Mouse (Mus musculus) kidney, adult 11 months (tissue): ENCODE data around the gene Adamts20.

Experiments used
- DNase-seq: peaks from one replicate; pipeline ENCODE4 v3.0.0; 2022

The Adamts20 gene

DNA sequence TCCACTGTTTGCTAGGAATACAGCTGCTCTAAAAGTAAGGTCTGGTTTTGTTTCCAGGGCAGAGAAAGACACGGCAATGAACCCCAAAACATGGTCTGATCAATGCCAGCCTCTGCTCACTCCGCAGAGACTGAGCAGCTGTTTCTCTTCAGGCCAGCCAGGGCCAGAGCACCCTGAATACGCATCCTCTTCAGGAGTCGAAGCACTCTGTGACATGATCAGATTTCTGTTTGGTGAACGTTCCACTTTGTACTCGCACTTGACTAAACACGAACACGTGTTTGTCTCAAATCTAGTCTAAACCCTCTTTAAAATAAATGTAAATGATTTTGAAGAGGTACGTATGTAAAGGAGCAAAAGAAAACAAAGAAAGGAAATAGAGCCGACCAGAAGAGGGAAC lies 130.6 kb downstream of the Adamts20 start:
- DNase-seq, result no peak

DNA sequence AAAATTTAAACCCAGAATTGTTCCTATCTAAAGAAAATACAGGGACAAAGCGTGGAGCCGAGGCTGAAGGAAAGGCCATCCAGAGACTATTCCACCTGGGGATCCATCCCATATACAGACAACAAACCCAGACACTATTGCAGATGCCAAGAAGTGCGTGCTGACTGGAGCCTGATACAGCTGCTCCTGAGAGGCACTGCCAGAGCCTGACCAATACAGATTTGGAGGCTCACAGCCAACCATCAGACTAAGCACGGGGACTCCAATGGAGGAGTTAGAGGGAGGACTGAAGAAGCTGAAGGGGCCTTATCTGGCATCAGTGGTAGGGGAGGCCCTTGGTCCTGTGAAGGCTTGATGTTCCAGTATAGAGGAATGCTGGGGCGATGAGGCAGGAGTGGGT lies 138.6 kb downstream of the Adamts20 start:
- DNase-seq, result no peak

DNA sequence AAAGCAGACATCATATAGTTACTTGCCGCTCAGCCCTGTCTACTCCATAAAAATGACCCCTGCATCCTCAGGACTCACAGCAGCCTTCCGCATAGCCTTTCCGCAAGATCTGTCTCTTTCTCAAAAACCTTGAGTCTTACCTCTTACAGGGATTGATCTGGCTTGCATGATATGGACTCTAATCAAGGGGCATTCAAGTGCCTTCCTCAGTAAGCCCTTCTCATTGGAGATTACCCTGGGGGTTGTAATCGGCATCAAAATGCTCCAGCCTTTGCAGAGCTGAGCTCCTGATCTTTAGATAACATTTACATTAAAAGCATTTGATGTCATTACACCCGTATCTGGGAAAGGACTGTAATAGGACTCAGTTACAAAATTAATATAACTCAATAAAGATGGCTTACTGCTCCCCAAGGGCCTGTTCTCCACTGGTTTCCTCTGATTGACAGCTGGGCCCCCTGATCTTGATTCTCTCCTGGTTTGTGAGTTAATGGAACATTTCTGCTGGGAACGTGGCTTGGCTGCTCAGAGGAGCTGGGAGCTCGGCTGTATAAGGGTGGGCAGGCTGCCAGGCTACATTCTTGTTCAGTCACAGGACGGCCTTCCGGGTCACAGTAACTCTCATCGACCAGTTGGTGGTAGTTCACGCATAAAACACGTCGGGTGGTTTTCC lies 139.6 kb downstream of the Adamts20 start:
- peak; percentile 77 for DNase-seq

DNA sequence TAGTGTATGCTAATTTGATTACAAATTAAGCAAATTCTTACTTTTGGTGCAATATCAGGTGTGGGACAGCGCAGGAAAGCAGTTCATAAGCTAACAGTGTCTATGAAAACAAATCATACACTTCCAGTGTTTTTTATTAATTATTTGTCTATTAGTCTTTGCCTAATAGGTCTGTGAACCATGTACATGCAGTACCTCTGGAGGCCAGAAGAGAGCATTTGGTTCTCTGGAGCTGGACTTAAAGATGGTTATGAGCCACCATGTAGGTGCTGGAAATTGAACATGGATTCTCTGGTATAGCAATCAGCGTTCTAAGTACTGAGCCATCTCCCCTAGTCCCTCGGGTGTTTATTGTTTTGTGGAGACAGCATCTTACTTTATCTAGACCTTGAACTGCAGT lies 149.0 kb downstream of the Adamts20 start:
- no peak for DNase-seq

DNA sequence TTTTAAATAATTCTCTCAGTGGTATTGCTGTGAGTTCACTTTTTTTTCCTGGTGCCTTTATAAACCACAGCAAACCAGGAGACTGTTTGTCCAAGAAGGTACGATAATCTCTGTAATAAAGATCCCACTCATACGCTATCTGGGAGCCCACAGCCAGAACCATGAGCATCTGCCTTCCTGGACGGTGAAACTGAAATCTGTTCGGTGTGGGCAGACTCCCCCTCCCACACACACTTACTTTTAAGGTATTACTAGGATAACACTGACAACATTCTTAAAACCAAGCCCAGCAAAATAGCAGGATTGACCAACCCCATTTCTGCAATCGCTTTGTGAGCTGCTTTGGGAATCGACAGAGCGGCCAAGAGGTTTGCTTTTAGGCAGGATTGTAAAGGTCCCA lies 155.5 kb downstream of the Adamts20 start:
- DNase-seq, result no peak

DNA sequence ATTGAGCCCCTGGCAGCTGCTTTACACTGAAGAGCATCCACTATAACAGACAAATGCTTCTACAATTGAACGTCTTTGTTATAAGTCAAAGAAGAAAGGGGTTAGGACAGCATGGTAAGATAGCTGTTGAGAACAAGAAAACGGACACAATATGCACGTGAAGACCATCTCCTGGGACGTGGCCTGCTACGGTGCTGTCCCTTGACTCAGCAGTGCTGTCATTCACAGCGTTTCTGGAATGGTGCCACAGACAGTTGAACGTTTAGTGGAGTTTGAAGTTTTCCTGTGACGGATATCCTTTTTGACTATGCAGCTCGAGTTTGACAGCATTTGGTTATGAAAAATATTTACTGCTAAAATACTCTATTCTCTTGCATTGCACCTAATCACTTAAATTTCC lies 157.3 kb downstream of the Adamts20 start:
- DNase-seq, result no peak

DNA sequence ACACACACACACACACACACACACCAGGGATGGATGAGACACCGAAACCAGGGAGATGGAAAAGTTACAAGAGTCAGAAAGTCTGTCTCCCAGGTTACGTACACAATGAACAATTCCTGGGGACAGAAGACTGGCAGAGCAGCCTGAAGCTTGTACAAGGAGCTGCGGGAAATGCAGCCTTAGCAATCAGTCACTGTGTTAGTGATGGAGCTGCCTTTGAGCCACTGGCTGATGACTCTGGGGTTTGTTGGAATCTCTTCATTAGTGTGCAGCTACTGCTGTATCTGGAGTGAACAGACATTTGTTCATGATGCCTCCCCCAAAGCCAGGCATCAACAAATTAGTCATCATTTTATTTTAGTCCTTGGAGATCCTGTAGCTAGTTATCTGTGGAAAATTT lies 162.1 kb downstream of the Adamts20 start:
- no peak for DNase-seq

DNA sequence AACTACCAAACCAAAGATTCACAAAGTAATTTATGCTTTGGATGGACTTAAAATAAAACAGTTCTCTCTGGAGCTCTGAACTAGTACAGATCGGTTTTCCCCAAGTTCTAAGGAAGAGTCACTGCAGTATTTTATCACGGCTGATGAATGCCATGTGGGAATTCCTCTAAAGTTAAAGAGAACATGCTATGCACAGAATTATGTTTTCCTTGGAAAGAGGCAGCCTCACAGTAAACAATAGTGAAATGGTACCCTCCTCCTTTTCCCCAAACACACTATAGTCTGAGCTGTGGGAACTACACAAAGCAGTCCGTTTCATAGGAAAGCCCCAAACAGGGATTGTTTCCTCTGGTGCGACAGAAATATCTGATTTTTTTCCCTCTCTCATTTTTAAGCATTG lies 171.1 kb downstream of the Adamts20 start:
- DNase-seq, result no peak

DNA sequence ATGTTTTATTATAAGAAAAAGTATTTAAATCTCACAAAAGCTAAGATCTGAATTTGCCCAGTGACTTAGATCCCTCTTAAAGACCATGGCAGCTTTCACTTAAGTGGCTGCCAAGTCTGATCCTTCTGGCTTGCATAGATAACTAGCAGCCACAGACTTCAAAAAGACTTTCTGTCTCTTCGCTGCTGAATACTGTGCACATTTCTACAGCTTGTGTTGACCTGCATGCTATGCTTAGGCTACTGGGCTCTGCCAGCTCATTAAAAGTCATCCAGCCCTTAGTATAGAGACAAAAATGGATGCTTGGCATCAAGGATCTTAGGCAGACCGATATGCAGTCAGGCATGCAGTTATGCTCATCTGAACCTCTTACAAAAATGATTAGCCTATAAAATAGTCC lies 177.2 kb downstream of the Adamts20 start:
- no peak for DNase-seq

DNA sequence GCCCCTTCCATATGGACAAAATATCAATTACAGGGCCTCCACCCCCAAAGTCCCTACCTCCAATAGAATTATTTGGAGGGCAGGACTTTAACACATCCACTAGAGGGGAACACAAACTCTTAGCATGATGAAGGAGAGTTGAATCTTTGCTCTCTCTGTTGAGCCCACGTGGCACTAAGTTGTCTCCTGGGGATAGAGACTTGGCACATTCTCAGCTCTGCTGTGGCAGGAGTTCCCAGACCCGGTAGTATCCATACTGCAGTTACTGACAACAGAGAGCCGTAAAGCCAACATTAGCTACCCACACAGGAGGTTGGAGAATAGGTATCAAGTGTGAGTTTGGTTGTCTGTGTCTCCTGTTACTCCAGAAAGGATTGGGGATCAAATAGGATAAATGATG lies 177.7 kb downstream of the Adamts20 start:
- DNase-seq, result no peak

DNA sequence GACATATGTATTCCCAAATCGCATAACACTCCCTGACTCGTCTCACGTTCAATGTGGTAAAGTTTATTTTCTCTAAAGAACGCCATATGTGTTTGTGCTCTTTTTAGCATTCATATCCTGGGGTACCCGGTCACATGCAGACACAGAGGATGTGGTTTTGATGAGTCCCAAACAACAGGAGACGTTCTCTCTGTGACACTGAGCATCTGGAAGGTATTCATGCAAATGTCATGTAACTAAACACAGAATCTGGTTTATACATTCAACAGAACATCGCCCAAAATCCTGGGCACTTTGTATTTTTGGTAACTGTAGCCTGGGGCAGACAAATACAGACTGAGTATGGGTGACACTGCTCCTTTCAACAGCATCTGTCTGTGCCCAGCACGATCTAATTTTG lies 188.8 kb downstream of the Adamts20 start:
- no peak for DNase-seq

DNA sequence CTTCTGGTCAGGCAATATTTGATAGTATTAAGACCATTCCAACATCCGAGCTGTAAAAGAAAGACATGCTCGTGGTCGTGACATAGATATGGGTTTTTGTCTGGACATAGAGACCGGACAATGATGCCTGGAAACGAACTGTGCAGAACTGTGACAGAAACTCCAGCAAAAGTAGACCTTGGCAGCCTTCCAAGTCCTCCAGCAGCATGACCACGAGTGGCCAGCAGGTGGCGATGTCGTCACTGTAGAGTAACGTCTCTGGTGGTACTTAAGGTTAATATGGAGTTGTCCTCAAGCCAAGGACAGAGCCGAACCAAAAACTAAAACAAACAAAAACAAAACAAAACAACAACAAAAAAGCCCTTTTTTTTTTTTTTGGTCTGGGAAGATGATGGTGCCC lies 199.6 kb downstream of the Adamts20 start:
- DNase-seq, result peak; percentile 74

DNA sequence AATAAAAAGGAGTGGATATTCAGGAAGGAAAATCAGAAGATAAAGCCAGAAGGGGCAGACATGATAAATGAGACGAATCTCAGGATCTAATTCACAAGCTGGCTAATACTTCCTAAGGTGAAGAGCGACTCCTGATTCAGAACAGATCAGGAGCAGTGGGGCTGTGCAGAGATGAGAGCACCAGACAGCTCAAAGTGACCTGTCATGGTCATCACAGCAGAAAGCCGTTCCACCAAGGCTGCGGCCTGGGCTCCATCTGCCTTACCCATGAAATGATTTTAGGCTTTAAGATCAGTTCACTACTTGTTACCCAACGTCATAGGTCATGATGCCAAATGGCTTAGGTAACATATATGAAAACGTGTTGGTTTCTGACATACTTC lies 200.7 kb downstream of the Adamts20 start:
- DNase-seq, result no peak

DNA sequence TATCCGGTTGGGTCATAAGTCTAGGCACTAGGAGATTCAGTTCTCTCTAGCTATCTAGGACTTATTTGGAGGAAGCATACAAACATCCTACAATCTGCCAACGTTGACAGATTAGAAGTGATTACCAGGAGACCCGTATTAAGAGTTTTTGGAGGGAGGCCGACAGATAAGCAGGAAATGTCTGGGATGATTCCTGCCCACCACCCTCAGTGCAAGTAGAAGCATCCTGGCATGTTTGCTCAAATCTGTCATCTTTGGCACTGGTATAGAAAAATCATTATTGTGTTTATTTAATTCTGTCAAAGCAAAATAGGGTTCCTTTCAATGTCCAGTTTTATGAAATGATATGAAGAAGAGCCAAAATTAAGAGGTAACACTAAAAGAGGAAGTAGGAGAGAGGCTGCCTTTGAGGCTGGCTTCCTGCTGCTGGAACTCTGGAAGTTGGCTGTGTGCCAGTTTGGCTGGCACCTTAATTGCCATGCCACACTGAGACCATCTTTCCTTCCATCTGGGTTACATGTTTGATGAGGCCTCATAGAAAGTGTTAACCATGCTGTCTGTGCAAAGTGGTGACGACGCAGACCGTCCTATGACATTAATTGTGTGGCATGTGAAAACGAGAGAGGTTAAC lies 201.2 kb downstream of the Adamts20 start:
- no peak for DNase-seq

DNA sequence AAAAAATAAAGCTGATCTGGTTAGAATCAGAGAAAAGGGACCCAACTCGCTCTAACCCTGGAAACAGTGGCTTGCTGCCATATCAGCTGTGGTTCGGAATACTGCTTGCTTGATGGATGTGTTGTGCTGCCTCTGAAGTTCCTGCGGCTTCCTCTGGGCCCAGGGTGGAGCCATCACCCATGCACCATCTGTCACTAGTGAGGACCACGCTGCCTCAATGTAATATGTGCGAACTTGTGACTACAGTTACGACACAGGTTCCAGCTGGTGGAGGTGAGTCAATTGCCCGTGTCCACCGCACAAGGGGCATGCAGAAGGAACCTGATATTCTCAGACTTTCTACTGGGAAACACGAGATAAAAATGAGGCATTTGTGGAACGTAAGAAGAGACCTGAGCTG lies 202.0 kb downstream of the Adamts20 start:
- no peak for DNase-seq

DNA sequence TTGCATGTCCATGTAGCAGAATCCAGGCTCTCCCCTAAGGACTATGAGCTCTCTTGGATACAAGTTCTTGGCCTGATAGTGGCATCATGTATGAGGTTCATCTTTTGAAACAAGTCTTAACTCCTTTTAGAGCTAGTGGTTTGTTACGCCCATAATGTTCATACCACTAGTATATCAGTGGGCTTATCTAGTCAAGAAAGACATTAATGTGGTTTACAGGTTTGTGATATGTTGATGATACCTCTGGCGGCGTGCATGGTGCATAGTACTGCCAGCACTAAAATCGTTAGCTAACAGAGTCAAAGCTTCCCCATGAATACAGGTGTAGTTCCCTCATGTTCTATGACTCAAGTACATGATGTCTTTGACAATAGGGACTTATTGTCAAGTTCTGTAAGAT lies 205.7 kb downstream of the Adamts20 start:
- no peak for DNase-seq

DNA sequence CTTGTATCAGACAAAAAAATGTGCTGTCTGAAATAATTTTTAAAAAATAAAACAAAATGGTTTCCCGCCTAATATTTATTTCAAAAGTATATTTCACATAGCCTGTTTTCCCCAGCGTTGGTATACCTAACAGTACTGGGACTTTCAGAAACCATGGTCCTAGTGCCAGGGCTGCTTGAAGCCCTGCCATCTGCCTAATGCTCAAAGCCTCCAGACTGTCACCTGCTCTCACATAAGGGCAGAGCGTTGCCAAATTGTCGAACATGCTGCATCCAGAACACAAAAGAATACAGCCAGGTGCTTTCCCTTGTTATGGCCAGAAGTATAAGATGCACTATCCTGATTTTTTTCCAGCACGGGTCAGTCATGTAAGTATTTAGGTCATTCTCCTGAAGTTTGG lies 209.7 kb downstream of the Adamts20 start:
- no peak for DNase-seq

DNA sequence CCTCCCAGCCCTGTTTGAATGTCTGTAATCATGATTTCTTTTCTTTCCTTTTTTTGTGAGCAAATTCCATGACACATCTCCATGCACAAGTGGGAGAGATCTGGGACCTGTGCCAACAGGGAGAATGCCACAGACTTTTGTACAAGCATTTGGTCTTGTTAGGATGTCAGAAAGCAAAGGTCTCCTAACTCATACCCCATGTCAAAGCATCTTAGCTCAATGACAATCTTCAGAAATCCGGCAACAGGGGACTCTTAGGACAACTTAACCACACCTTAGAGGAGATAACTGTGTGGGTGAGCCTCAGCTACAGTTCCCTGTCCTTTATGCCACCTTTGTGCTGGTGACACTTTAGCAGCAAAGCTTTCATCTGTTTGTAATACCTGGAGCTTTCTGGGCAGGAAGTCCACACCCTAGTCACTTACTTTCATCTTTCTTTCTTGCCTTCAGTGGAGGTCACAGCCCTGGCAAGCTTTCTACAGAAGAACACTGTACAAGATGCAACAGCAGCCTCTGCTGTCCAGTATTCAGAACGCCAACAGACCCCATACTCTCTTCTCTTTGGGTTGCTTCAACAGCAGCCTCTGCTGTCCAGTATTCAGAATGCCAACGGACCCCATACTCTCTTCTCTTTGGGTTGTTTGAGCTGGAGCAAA lies 210.2 kb downstream of the Adamts20 start:
- DNase-seq, result no peak

DNA sequence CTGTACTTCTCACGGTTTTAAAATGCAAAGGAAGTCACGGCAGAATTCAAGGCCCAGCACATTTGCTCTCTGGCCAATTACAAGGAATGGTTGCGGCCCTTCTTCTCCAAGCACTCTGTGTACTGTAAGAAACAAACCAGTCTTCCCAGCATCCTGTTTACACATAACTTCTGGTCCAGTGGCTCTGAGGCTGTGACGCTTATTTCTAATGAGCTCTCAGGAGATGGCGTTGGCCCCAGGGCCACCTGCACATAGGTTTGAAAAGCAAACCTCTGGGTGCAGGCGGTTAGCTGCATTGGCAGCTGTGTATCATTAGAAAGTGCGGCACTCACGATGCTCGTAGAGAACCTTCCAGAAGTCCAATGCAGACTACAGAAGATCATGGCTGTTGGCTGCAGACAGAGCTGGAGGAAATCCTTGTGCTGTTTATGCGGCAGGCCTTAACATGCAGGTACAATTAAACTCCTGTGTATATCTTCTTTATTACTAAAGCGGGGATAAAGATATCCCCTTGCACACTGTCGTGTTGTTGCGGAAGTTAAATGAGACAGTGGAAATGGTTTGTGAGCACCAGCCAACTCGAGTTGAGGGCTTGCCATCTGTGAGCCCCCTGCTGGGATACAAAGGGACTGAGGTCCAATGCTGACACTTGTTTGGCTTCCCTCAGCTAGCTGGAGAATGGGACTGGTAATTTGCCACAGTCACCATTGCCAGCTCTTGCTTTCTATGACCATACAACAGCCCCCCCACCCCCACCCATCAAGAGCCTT lies 210.9 kb downstream of the Adamts20 start:
- no peak for DNase-seq

DNA sequence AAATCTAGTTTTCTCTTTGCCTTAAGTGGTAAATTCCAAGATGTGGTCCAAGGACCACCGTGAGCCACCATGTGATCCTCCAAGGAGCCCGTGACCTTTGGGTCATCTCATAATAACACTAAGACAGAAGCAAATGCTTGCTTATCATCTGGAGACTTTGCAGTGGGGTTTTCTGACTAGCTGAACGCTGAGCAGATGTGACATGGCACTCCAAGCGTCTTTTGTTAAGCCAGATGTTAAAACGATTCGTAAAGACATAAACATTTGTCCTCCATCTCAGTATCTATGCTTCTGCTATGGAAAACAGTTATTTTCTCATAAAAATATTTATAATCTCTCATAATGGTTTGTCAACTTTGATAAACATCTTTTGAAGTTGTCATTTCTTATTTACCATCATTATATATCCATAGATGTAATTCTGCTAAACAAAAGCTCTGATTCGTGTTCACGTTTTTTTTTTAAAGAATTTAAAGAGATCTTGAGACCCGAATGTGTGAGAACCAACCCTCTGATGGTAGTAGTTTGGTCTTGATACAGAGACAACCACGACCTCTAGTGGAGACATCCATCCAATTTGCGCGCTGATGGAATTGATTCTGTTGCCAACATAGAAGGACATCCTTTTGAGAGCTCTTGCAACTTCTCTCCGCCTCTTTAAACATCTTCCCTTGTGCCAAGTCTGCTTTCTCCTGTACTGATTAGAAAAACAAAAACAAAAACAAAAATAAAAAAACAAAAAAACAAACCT lies 212.1 kb downstream of the Adamts20 start:
- no peak for DNase-seq

DNA sequence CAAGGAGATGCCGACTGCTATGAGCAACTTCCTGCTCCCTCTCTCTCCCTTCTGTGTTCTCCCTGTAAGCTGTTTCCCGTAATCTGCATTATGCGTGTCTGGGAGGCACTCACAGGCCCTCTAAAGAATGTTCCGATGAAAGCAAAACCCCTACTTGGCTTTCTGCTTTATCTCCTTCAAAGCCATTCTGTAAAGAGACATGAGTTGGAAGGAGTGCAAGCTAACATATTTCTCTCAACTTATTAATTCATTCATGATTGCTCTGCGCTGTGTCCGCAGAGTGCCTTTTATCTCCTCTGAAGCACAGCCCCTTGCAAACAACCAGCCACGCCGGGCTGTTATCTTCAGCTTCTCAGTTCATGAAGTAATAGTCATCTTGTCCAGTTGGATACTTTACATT lies 215.5 kb downstream of the Adamts20 start:
- DNase-seq, result no peak

DNA sequence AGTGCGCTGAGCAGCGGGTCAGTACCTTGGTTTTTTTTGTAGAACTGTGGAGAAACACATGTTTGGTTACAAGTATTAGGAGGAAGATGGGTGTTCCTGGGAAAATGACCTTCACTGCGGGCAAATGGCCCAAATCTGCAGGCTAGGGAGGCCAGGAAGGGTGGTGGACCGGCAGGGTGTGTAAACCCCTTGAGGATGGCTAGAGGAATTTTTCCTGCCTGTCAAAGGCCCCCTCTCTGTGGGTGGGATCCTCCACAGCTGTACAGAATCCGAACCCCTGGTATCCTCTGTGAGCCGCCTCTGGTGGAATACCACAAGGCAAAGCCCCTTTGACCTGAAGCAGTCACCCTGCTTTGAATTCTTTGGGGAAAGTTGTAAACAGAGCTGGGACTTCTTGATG lies 216.8 kb downstream of the Adamts20 start:
- no peak for DNase-seq

DNA sequence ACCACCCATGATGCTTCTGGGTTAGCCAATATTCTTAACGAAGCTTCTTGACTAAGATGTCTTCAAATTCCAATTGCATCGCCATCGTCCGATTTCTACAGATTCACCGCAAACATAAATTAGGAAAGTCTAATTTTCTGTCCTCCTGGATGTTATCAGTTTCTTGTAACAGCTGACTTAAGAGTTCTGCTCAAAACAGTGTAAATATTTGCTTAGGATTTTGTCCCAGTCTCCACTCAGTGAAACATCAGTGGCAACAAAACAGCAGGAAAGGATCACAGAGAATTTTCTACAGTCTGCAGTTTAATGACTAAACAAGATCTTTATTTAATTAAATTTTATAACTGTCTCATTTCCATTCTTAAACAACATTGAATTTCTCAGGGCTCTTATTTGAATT lies 218.5 kb downstream of the Adamts20 start:
- DNase-seq, result no peak
